Mouse (Mus musculus): ENCODE results near the gene Clk4. TPM values are rescaled to one million over a fixed set of nuclear protein-coding genes. Genes with fewer than 3 reads are reported as not detected.

The Clk4 gene
- polyA plus RNA-seq, 1 experiment from 2014 or later, result 145 TPM

DNA sequence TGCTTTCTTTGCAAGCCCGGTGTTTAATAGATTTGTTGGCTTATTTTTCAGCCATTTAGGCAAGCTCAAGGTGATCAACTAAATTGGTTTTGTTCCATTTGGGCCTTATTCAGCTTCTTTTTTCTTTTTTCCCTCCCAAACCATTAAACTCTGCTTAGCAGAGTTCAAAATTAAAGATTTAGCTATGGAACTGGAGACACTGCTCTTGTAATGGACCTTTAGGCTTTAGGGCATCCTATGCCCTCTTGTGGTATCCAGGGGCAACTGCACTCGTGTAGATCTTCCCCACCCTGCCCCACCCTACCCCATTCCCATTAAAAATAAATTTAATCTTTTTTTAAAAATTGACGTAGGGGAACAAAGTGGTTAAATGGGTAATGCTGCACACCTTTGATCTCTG, 3.8 kb downstream of the Clk4 start:
- H3K27me3 ChIP-seq, result no peaks in the 10 kb centered on the region
- ATAC-seq, result no peak
- peaks cover 36% of the 10 kb centered on the region for H3K4me1 ChIP-seq
- 52% methylated on average over 3 of the region's 3 CpGs for WGBS
- H3K27ac ChIP-seq, result no peak overlapping the region
- H3K36me3 ChIP-seq (ENCODE audit: poor library complexity, severe bottlenecking), result peaks cover 13% of the 10 kb centered on the region; the same call in 1 of the 2 replicates
- H3K4me2 ChIP-seq, result peak overlapping the region; percentile 78
- H3K4me3 ChIP-seq, result 0 out of 2 replicates have a peak overlapping the region, but pooled peaks have one; percentile 90
- no peaks in the 10 kb centered on the region for H3K9me3 ChIP-seq (replicated peaks)
- H3K9ac ChIP-seq, result no peak overlapping the region

- no peak for ATAC-seq
- 81% methylated on average over 1 of the region's 1 CpGs for WGBS
- no peak overlapping the region for H3K9ac ChIP-seq
- H3K27me3 ChIP-seq, result no peaks in the 10 kb centered on the region
- H3K27ac ChIP-seq, result no peak overlapping the region
- H3K4me2 ChIP-seq, result no peak overlapping the region
- H3K9me3 ChIP-seq (replicated peaks), result no peaks in the 10 kb centered on the region
- H3K4me1 ChIP-seq, result no peaks in the 10 kb centered on the region
- H3K36me3 ChIP-seq (ENCODE audit: poor library complexity, severe bottlenecking), result peaks cover 81% of the 10 kb centered on the region
- no peak overlapping the region for H3K4me3 ChIP-seq
Measured at GRCm38 (mm10) chr11:51274418-51274817, 12.9 kb downstream of the Clk4 start.

- Histone ChIP-seq H3K4me2 (peak within 1 kb of the TSS; percentile 94), H3K36me3 (ENCODE audit: poor library complexity, severe bottlenecking) (peaks cover 7% of the 10 kb centered on the region), H3K4me3 (peak within 1 kb of the TSS; percentile 58), H3K4me1 (peaks cover 11% of the 10 kb centered on the region), H3K27me3 (peaks cover 19% of the 10 kb centered on the region), H3K9ac (peak within 1 kb of the TSS; percentile 70), H3K9me3 (replicated peaks) (no peaks in the 10 kb centered on the region), H3K27ac (no peak within 1 kb of the TSS; the same call in 1 of the 2 replicates)
- under 1% methylated on average over 37 of the region's 38 CpGs for WGBS
- ATAC-seq, result peak; percentile 85
Measured at GRCm38 (mm10) chr11:51289564-51290041, 28.1 kb downstream of the Clk4 start, which contains the start of gene Col23a1. TSS of gene Col23a1 (plus strand) at chr11:51289920.

DNA sequence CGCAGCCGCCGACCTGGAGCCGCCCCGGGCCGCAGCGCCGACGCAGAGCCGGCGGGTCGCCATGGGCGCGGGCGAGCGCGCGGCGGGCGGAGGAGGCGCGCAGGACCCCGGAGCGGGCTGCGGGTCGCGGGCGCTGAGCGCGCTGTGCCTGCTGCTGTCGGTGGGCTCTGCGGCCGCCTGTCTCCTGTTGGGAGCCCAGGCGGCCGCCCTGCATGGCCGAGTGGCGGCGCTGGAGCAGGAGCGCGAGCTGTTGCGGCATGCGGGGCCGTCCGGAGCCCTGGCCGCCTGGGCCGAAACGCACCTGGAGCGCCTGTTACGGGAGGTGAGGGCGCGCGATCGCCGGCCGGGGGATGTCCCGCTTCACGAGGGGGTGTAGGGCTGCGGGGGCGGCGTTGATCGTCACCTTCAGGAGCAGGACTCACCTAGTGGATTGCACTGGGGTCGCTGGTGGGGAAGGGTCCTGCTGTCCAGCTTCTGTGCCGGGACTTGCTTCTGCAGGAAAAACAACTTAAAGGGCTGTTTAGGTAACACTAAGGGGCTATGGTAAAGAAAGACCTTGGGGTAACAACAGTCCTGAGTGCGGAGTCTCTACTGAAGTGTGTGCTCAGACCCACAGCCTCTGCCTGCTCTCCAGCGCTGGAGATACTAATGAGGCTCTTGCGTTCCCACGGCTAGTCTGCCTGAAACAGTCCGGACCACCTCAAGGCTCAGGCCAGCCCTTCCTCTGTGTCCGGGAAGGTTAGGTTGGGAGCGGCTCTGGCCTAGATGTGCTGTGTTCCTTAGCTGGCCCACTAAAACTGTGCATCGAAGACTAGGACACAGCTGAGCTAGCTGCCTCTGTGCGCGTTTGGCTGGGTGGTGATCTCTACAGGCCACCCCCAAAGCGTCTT, 28.8 kb downstream of the Clk4 start:
- Histone ChIP-seq H3K9ac (peak overlapping the region; percentile 70), H3K4me3 (peak overlapping the region; percentile 58), H3K27ac (no peak overlapping the region), H3K9me3 (replicated peaks) (0 out of 2 replicates have a peak, but pooled peaks cover 1% of the 10 kb centered on the region), H3K4me2 (peak overlapping the region; percentile 94), H3K4me1 (peaks cover 11% of the 10 kb centered on the region), H3K27me3 (peaks cover 19% of the 10 kb centered on the region), H3K36me3 (ENCODE audit: poor library complexity, severe bottlenecking) (peaks cover 1% of the 10 kb centered on the region; the same call in 1 of the 2 replicates)
- 2% methylated on average over 67 of the region's 74 CpGs for WGBS
- peak; percentile 78 for ATAC-seq

GRCm38 (mm10) chr11:51293956-51294530, 32.5 kb downstream of the Clk4 start:
- no peak for ATAC-seq
- H3K4me2 ChIP-seq, result no peak overlapping the region
- no peak overlapping the region for H3K27ac ChIP-seq
- H3K36me3 ChIP-seq (ENCODE audit: poor library complexity, severe bottlenecking), result no peaks in the 10 kb centered on the region
- 0 out of 2 replicates have a peak, but pooled peaks cover 8% of the 10 kb centered on the region for H3K9me3 ChIP-seq (replicated peaks)
- 65% methylated on average over 2 of the region's 2 CpGs for WGBS
- H3K9ac ChIP-seq, result no peak overlapping the region
- peaks cover 11% of the 10 kb centered on the region for H3K4me1 ChIP-seq
- no peak overlapping the region for H3K4me3 ChIP-seq
- H3K27me3 ChIP-seq, result peaks cover 19% of the 10 kb centered on the region

DNA sequence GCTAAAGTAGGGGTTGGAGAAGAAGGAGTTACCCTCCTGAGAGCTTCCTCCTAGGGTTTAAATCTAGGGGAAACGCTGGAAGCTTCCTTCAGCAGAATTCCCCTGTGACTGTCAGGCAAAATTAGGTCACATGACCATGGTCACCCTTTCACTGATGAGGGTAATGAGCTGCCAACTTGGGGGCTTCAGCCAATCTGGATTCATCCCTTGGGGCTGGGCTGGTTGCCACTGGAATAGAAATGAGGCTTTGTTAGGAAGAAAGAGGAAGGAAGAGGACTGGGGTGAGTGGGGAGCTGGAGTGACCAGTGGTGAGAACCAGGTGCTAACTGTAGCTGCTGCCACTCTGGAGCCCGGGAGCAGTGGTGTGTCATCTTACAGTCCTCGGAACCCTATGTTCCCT, 34.2 kb downstream of the Clk4 start:
- 85% methylated on average over 3 of the region's 3 CpGs for WGBS
- no peak for ATAC-seq
- Histone ChIP-seq H3K36me3 (ENCODE audit: poor library complexity, severe bottlenecking) (no peaks in the 10 kb centered on the region), H3K4me3 (no peak overlapping the region), H3K9me3 (replicated peaks) (0 out of 2 replicates have a peak, but pooled peaks cover 8% of the 10 kb centered on the region), H3K9ac (no peak overlapping the region), H3K27ac (no peak overlapping the region), H3K27me3 (peaks cover 11% of the 10 kb centered on the region), H3K4me1 (no peaks in the 10 kb centered on the region; the same call in 1 of the 2 replicates), H3K4me2 (no peak overlapping the region)

GRCm38 (mm10) chr11:51298691-51299090, 37.2 kb downstream of the Clk4 start:
- no peaks in the 10 kb centered on the region for H3K4me1 ChIP-seq
- no peak overlapping the region for H3K9ac ChIP-seq
- 80% methylated on average over 4 of the region's 4 CpGs for WGBS
- no peak overlapping the region for H3K4me3 ChIP-seq
- no peak for ATAC-seq
- H3K9me3 ChIP-seq (replicated peaks), result 0 out of 2 replicates have a peak, but pooled peaks cover 8% of the 10 kb centered on the region
- H3K36me3 ChIP-seq (ENCODE audit: poor library complexity, severe bottlenecking), result no peaks in the 10 kb centered on the region
- H3K4me2 ChIP-seq, result no peak overlapping the region
- H3K27ac ChIP-seq, result no peak overlapping the region
- no peaks in the 10 kb centered on the region for H3K27me3 ChIP-seq

DNA sequence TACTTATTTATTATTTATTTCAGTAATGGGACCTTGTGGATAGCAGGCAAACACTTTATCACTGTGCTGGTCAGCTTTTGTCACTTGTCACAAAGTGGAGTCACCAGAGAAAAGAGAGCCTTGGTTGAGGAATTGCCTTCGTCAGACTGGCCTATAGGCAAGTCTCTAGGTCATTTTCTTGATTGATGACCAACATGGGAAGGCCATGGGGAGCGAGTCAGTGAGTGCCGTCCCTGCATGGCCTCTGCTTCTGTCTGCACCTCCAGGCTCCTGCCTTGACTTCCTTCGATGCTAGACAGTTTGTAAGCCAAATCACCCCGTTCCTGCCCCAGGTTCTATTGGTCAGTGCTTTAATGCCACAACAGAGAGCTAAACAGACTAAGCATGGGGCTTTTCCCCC, 40.9 kb downstream of the Clk4 start:
- no peak for ATAC-seq
- no peaks in the 10 kb centered on the region for H3K4me1 ChIP-seq
- H3K4me2 ChIP-seq, result no peak overlapping the region
- H3K9ac ChIP-seq, result no peak overlapping the region
- H3K27ac ChIP-seq, result no peak overlapping the region
- H3K27me3 ChIP-seq, result no peaks in the 10 kb centered on the region
- no peaks in the 10 kb centered on the region for H3K36me3 ChIP-seq (ENCODE audit: poor library complexity, severe bottlenecking)
- 90% methylated on average over 5 of the region's 5 CpGs for WGBS
- H3K9me3 ChIP-seq (replicated peaks), result no peaks in the 10 kb centered on the region
- no peak overlapping the region for H3K4me3 ChIP-seq

DNA sequence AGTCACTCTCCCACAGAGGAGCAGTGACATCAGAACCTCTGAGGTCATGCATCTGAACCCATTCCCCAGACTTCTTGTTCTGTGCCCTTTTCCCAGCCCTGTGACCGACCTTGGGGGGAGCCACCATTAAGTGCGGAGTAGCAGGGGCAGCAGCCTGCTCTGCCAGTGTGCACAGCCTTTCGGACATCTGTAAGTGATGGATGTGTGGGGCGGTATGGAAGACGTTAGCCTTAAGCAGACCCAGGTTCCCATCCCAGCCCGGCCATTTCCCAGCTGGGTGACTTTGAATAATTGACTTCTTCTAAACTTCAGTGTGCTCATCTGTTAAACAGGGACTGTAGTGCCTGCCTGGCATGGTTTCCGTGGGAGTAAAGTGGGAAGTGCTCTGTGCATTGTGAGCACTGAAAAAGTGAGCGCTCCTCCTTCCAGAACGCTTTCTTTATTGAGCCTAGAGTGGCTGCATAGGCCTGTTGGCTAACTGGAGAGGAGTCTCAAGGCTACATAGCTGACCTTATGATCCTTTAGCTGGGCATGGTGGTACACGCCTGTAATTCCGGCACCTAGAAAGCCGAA, 42.5 kb downstream of the Clk4 start:
- no peak overlapping the region for H3K4me3 ChIP-seq

GRCm38 (mm10) chr11:51308306-51308705, 46.8 kb downstream of the Clk4 start:
- ATAC-seq, result no peak

More for the DNA sequence above, 42.5 kb downstream of the Clk4 start:
- Histone ChIP-seq H3K9ac (no peak overlapping the region), H3K4me2 (no peak overlapping the region), H3K27ac (no peak overlapping the region), H3K9me3 (replicated peaks) (no peaks in the 10 kb centered on the region), H3K4me1 (no peaks in the 10 kb centered on the region), H3K27me3 (no peaks in the 10 kb centered on the region), H3K36me3 (ENCODE audit: poor library complexity, severe bottlenecking) (no peaks in the 10 kb centered on the region)
- ATAC-seq, result no peak
- WGBS, result 80% methylated on average over 12 of the region's 12 CpGs

GRCm38 (mm10) chr11:51311846-51312245, 50.3 kb downstream of the Clk4 start:
- no peak overlapping the region for H3K27ac ChIP-seq
- no peaks in the 10 kb centered on the region for H3K9me3 ChIP-seq (replicated peaks)
- ATAC-seq, result no peak
- no peaks in the 10 kb centered on the region for H3K4me1 ChIP-seq
- H3K36me3 ChIP-seq (ENCODE audit: poor library complexity, severe bottlenecking), result no peaks in the 10 kb centered on the region
- 85% methylated on average over 8 of the region's 8 CpGs for WGBS
- H3K4me3 ChIP-seq, result no peak overlapping the region
- H3K27me3 ChIP-seq, result no peaks in the 10 kb centered on the region
- H3K4me2 ChIP-seq, result no peak overlapping the region
- H3K9ac ChIP-seq, result no peak overlapping the region

More at GRCm38 (mm10) chr11:51308306-51308705, 46.8 kb downstream of the Clk4 start:
- Histone ChIP-seq H3K9me3 (replicated peaks) (no peaks in the 10 kb centered on the region), H3K36me3 (ENCODE audit: poor library complexity, severe bottlenecking) (no peaks in the 10 kb centered on the region), H3K9ac (no peak overlapping the region), H3K27me3 (no peaks in the 10 kb centered on the region), H3K27ac (no peak overlapping the region), H3K4me1 (no peaks in the 10 kb centered on the region), H3K4me2 (no peak overlapping the region), H3K4me3 (no peak overlapping the region)
- WGBS, result 63% methylated on average over 5 of the region's 5 CpGs

All from forebrain, embryonic 13.5 days (tissue).